Mouse (Mus musculus) bone marrow macrophage, adult 2 months (primary cell): ENCODE data around the gene Slc41a2. TPM values are rescaled to one million over a fixed set of nuclear protein-coding genes. Genes with fewer than 3 reads are reported as not detected.
A peak's percentile ranks its signal among the peaks of the same experiment; 100 is the strongest.

Experiments
- H3K27ac ChIP-seq: 2 replicates; pipeline ENCODE4 v1.5.1; 2012; ENCODE audit warnings: low read depth, low read length; ENCODE audit not compliant: insufficient read depth
- H3K4me1 ChIP-seq: 2 replicates; pipeline ENCODE4 v1.6.1; 2012; ENCODE audit warnings: low read length; ENCODE audit not compliant: control insufficient read depth, insufficient read depth
- H3K4me3 ChIP-seq: 2 replicates; pipeline ENCODE4 v1.5.1; 2012; ENCODE audit warnings: mild to moderate bottlenecking, low read length, moderate library complexity; ENCODE audit not compliant: insufficient read depth
- CTCF ChIP-seq: IDR thresholded peaks from 2 replicates; pipeline ENCODE4 v1.5.1; 2012; ENCODE audit warnings: low read depth, mild to moderate bottlenecking, low read length, moderate library complexity
- POLR2A ChIP-seq: IDR thresholded peaks from 2 replicates; pipeline ENCODE4 v1.6.1; 2012; ENCODE audit warnings: mild to moderate bottlenecking, low read depth, low read length, borderline replicate concordance
- polyA plus RNA-seq: library from polyadenylated mRNA; stranded (reverse); fragments of >200 nt; gene quantifications from 2 replicates; pipeline ENCODE4 v1.2.4, GENCODE M21; 2012; ENCODE audit not compliant: missing spikeins, insufficient read depth, insufficient read length

Slc41a2 gene
- polyA plus RNA-seq, 1 experiment, result 18.8 TPM

- TF ChIP-seq CTCF (no peak), POLR2A (no peak)
- Histone ChIP-seq H3K27ac (no peak overlapping the region), H3K4me3 (no peak overlapping the region), H3K4me1 (peaks cover 13% of the 10 kb centered on the region)
Observed at GRCm38 (mm10) chr10:83374045-83374656, 36.5 kb upstream of the Slc41a2 start.

GRCm38 (mm10) chr10:83368918-83369317 is 31.2 kb upstream of the Slc41a2 start:
- Histone ChIP-seq H3K4me3 (no peak overlapping the region), H3K27ac (no peak overlapping the region), H3K4me1 (no peaks in the 10 kb centered on the region)
- no peak for TF ChIP-seq CTCF
- TF ChIP-seq POLR2A, result no peak

- TF ChIP-seq POLR2A (no peak), CTCF (no peak)
- Histone ChIP-seq H3K27ac (no peak overlapping the region), H3K4me3 (no peak overlapping the region), H3K4me1 (peaks cover 24% of the 10 kb centered on the region)
Observed at GRCm38 (mm10) chr10:83363451-83363850, 25.8 kb upstream of the Slc41a2 start.

- Histone ChIP-seq H3K4me1 (peaks cover 25% of the 10 kb centered on the region), H3K27ac (no peak overlapping the region), H3K4me3 (peak overlapping the region; percentile 99)
- no peak for TF ChIP-seq POLR2A
- no peak for TF ChIP-seq CTCF
Observed at GRCm38 (mm10) chr10:83361643-83362382, 24.1 kb upstream of the Slc41a2 start.

GRCm38 (mm10) chr10:83360356-83360755 is 22.7 kb upstream of the Slc41a2 start:
- H3K4me1 ChIP-seq, result peaks cover 25% of the 10 kb centered on the region
- TF ChIP-seq POLR2A, result no peak
- TF ChIP-seq CTCF, result no peak
- peak overlapping the region; percentile 99 for H3K4me3 ChIP-seq
- peak overlapping the region; percentile 57 for H3K27ac ChIP-seq

- peak within 1 kb of the TSS; percentile 57 for H3K27ac ChIP-seq
- H3K4me3 ChIP-seq, result peak within 1 kb of the TSS; percentile 99
- H3K4me1 ChIP-seq, result peaks cover 25% of the 10 kb centered on the region
- TF ChIP-seq CTCF, result no peak
- no peak for TF ChIP-seq POLR2A
Observed at GRCm38 (mm10) chr10:83359956-83360355, 22.3 kb upstream of the Slc41a2 start, which contains the start of gene D10Wsu102e. Gene D10Wsu102e (plus strand): TSS chr10:83360221.

GRCm38 (mm10) chr10:83359451-83359850 is 21.8 kb upstream of the Slc41a2 start:
- TF ChIP-seq CTCF, result no peak
- no peak for TF ChIP-seq POLR2A
- Histone ChIP-seq H3K27ac (peak overlapping the region; percentile 52), H3K4me1 (peaks cover 28% of the 10 kb centered on the region), H3K4me3 (peak overlapping the region; percentile 33; the same call in 1 of the 2 replicates)

GRCm38 (mm10) chr10:83356416-83356815 is 18.7 kb upstream of the Slc41a2 start:
- Histone ChIP-seq H3K4me3 (no peak overlapping the region), H3K27ac (no peak overlapping the region), H3K4me1 (peaks cover 28% of the 10 kb centered on the region)
- TF ChIP-seq POLR2A (no peak), CTCF (no peak)

GRCm38 (mm10) chr10:83354333-83354719 is 16.6 kb upstream of the Slc41a2 start:
- H3K4me3 ChIP-seq, result no peak overlapping the region
- H3K4me1 ChIP-seq, result peaks cover 21% of the 10 kb centered on the region
- H3K27ac ChIP-seq, result 0 out of 2 replicates have a peak overlapping the region, but pooled peaks have one; percentile 24
- TF ChIP-seq POLR2A, result no peak
- TF ChIP-seq CTCF, result no peak
